Mouse (Mus musculus) naive thymus-derived CD4-positive, alpha-beta T cell, adult 2 months (primary cell): ENCODE measurements around the gene Adamts16.

ENCODE experiments used
- DNase-seq: peaks from one replicate; pipeline ENCODE4 v3.0.0-alpha.2; 2011; ENCODE audit warnings: low read depth

Gene Adamts16

DNA sequence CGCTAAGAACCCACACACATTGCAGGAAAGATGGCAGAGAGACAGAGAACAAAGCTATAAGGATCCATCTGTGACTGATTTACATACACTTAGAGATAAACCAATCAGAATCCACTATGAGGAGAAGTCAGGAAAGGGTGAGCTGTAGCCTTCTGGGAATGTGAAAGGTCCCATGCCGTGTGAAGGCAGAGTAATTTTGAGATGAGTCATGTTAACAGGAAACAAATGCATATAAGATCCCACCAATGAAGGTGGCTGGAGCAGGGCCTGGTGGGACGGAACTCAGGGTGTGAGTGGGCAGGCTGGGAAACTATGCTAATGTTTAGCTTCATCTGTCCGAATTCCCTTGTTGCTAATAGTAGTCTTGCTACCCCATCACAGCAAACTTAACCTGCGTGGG lies 128.3 kb downstream of the Adamts16 start:
- DNase-seq, result no peak

DNA sequence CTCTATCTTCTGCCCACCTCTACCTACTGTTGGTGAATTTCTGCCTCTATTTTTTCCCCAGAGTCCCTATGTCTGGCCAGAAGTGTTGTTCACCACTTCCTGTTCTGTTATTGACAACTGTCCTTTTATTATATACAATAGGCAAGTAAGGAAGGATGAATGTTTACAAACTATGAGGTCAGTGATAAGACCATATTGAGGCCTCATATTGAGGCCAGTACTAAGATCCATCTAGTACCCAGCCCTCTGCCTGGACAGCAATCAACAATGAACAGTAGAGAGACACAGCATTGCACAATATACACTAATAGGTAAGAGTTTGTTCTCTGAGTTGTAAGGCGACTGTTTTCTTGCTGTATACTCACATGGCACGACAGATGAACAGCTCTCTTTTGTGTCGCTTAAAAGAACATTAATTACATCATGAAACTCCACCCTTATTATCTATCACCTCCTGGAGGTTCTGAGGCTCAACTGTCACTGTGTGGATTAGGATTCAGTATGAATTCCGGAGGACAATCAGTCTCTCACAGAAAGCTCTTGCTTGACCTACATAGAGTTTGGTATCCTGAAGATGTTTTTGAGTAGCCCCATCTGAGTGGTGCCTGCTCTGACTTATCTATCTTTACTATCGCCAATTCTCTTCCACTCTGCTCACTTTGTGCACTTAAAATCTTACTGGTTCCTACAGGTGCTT lies 134.3 kb downstream of the Adamts16 start:
- DNase-seq, result no peak

DNA sequence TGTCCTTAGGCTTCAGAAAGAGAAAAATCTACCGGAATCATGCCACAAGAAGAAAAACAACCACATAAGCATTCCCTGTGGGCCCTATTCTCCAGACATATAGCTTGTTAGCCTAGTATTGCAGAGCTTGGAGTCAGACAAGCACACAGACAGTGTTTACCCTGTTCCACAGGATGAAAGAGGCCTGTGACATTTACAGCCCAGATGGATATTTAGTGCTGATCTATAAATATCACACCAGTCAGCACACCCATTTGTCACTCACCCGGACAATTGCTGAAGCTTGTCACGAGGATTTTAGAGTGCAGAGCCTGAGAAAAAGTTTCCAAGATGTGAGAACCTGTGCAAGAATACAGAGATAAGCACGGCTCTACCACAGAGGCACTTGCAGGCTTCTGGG lies 138.7 kb downstream of the Adamts16 start:
- DNase-seq, result no peak

DNA sequence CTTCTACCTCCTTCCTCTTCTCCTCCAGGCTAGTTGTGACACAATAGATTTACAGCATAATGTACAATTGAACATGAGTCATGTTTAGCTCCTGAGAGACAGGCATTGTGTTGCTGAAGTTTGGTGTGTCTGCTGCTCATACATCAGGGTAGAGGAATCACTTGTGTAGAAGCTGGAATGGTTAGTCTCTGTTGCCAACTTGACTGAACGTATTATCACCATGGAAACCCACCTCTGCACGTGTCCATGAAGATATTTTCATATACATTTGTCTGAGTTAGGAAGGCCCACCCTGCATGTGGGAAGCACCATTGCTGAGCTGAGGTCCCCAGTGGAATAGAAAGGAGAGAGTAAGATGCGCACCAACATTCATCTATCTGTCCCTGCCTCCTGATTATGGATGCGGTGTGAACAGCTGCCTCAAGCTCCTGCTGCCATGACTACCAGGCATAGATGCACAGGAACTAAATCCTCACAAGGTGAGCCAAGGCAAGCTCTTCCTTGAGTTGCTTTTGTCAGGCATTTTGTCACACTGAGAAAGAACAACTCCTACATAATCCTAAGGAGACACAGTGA lies 142.7 kb downstream of the Adamts16 start:
- no peak for DNase-seq

DNA sequence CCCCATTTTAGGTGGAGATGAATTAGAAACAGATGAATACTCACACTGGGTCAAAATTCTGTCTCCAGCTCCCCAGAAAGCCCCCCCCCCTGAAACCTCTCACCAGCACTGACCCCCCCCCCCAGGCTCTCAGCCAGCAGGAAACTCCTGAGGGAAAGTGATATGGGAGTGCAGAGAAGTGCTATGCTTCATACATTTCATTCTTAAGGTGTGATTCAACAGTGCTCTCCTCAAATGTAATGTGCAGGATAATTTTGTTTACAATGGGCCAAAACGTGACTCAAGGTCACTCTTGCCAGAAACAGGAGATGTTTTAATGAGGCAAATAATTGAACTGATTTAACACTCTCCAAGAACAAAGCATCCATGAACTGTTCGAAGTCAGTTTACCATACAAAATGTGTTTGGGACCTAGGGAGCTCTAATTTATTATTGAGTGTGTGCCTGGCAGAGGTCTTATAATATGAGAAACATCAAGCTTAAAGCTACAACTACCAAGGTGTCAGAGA lies 152.1 kb downstream of the Adamts16 start:
- DNase-seq, result no peak

DNA sequence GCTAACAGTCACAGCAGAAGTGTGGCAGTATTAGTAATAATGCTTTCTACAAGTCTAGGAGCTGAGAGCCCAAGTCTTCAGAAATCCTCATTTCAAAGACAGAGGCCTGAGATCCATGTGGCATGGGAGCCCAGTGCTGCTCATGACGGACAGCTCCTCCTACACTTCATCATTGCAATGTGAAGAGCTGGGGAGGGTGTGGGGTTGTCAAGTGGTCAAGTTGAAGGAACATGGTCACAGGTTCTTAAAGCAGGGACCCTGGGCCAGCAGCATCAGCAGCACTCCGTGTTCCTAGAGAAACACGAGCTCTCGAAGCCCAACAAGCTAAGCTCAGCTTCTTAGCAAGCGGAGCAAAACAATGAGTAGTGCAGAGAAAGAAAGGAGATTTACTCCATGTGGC lies 155.8 kb downstream of the Adamts16 start:
- DNase-seq, result no peak

DNA sequence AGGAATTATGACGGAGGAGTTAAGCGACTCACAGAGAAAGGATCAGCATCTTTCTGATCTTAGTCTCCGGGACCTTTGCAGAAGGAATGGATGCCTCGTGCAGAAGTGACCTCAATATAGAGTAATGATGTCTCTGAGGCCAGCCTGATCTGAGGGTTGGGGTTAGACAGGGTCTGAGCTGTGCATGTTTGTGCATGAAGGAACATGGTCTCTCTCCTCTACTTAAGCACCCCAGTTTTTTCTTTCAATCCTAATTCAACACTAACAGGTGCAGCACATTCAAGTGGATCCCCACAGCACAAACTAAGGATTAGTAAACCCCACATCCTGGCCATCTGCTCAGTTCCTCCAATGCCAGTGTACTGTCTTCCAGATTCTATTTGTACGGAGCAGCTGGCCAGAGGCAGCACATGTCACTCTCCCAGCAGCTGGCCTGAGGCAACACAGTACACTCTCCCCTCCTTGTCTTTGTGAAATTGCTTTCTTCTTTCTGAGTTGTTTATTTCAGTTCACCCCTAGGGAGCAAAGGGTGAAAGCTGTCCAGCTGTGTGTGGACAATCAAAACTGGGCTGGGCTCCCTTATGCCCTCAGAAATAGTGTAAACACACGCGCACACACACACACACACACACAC lies 156.5 kb downstream of the Adamts16 start:
- DNase-seq, result no peak

DNA sequence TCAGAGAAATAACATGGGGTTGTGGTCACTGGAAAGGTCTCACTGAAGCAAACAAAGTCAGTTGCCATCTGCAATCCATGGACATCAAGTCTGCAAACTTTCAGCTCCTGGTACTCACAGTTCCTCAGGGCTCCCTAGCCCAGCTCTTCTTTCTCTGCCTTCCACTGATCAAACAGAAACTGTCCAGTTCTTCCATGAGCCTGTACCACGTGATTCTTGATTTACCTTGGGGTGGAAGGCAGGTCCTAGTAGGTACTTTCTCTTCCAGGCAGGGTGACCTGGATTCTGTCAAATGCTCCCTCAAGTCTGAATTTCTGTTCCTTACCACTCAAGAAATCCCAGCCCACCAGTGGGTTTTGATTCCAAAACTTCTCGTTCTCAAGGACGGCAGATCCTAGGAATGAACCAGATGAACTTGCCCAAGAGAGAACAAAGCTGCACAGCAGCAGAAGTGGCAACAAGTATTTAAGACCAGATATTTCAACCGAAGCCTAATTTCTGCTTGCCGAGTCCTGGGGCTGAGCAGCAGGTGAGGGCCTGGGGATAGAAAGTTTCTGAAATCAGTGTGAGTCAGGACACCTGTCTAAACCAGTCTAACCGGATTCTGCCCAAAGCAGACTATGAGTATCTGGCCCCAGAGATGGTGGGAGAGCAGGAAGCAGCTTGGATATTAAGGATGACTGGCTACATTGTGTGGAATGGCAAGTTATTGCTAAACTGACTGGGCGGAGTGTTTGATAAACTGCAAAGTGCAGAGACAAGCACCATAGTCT lies 160.0 kb downstream of the Adamts16 start:
- no peak for DNase-seq

DNA sequence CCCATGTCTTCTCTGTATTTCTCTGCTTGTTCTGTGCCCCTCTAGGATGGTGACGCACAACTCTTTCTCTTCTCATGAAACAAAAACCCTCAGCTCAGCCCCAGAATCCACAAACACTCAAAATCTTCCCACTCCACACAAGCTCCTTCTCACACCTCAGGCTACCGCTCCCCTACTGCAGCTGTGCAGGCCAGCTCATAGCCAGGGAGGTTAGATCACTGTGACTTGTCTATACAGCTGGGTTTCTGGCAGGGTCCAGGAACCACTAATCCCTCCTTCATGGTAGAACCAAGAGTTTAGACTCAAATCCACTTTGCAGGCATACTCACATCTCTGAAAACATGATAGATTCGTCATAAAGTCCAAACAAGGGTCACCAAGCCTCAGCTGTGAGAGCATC lies 161.3 kb downstream of the Adamts16 start:
- no peak for DNase-seq
